ENCODE assay signal across 8 mouse cellular contexts in the genomic region with DNA sequence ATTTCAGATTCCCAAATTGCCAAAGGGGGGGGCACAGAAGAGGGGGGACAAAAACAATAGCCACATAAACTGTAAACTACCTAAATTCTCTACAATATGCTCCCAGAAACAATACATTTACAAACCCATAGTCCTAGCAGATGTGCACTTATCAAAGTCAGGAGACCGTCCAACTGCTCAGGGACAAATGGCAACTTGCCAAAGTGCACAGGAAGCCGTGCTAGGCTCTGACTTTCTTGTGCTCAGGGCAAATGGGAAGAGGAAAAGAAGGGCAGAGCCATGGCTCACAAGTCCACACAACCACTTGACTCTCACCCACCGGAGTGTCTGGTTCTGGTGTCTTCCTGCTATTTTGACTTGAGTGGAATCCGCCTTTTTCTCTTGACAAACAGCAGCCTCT. TPM values are rescaled to one million over a fixed set of nuclear protein-coding genes. Genes with fewer than 3 reads are reported as not detected.
A peak's percentile ranks its signal among the peaks of the same experiment; 100 is the strongest.
DNase-seq lines count a peak whose midpoint lies in the region; ATAC-seq lines count a peak whose summit lies in the region.

No protein-coding gene starts in this region.

- H3K4me1 ChIP-seq in forebrain, embryonic 15.5 days, result peaks cover 14% of the 10 kb centered on the region
- no peaks in the 10 kb centered on the region; the same call in 1 of the 2 replicates for H3K4me1 ChIP-seq in forebrain, embryonic 10.5 days
- peaks cover 88% of the 10 kb centered on the region for H3K4me1 ChIP-seq in heart, embryonic 12.5 days (replicated peaks)
- peaks cover 38% of the 10 kb centered on the region for H3K4me1 ChIP-seq in neural tube, embryonic 13.5 days (replicated peaks)

- no peak for ATAC-seq in forebrain, embryonic 15.5 days (replicated peaks)
- ATAC-seq in heart, embryonic 12.5 days (ENCODE audit: insufficient number of reproducible peaks, low FRiP score), result 0 out of 2 replicates have a peak, but pooled peaks have one; percentile 23
- peak; percentile 66; the same call in 1 of the 2 replicates for ATAC-seq in neural tube, embryonic 13.5 days (ENCODE audit: low read depth)

- no peak for DNase-seq in forebrain, embryonic 10.5 days (ENCODE audit: extremely low spot score, low spot score)
- peak; percentile 46 for DNase-seq in adrenal gland, adult 8-10 months
- DNase-seq in kidney, postnatal 14 days, result peak; percentile 84
- no peak for DNase-seq in layer of hippocampus, adult 9-11 months
- no peak for DNase-seq in right cerebral cortex, postnatal 25 days

- H3K27ac ChIP-seq in forebrain, embryonic 15.5 days (replicated peaks), result peak overlapping the region; percentile 49
- H3K27ac ChIP-seq in forebrain, embryonic 10.5 days, result no peak overlapping the region
- H3K27ac ChIP-seq in heart, embryonic 12.5 days (ENCODE audit: poor library complexity, severe bottlenecking), result peak overlapping the region; percentile 96
- peak overlapping the region; percentile 83 for H3K27ac ChIP-seq in neural tube, embryonic 13.5 days (replicated peaks)

- no peaks in the 10 kb centered on the region for H3K9me3 ChIP-seq in forebrain, embryonic 15.5 days
- no peaks in the 10 kb centered on the region for H3K9me3 ChIP-seq in forebrain, embryonic 10.5 days
- no peaks in the 10 kb centered on the region for H3K9me3 ChIP-seq in heart, embryonic 12.5 days (replicated peaks)
- H3K9me3 ChIP-seq in neural tube, embryonic 13.5 days, result no peaks in the 10 kb centered on the region

- no peaks in the 10 kb centered on the region for H3K27me3 ChIP-seq in forebrain, embryonic 15.5 days
- H3K27me3 ChIP-seq in forebrain, embryonic 10.5 days (ENCODE audit: poor library complexity, severe bottlenecking), result no peaks in the 10 kb centered on the region
- no peaks in the 10 kb centered on the region for H3K27me3 ChIP-seq in heart, embryonic 12.5 days (replicated peaks)
- no peaks in the 10 kb centered on the region for H3K27me3 ChIP-seq in neural tube, embryonic 13.5 days

- no peak overlapping the region for H3K4me2 ChIP-seq in forebrain, embryonic 15.5 days (replicated peaks)
- no peak overlapping the region for H3K4me2 ChIP-seq in heart, embryonic 12.5 days
- no peak overlapping the region for H3K4me2 ChIP-seq in neural tube, embryonic 13.5 days

- no peak overlapping the region for H3K9ac ChIP-seq in forebrain, embryonic 15.5 days (replicated peaks)
- H3K9ac ChIP-seq in heart, embryonic 12.5 days, result no peak overlapping the region
- H3K9ac ChIP-seq in neural tube, embryonic 13.5 days, result no peak overlapping the region

- H3K4me3 ChIP-seq in forebrain, embryonic 15.5 days, result no peak overlapping the region
- H3K4me3 ChIP-seq in forebrain, embryonic 10.5 days, result no peak overlapping the region
- H3K4me3 ChIP-seq in heart, embryonic 12.5 days, result no peak overlapping the region
- no peak overlapping the region for H3K4me3 ChIP-seq in neural tube, embryonic 13.5 days

- peaks cover 24% of the 10 kb centered on the region; the same call in 1 of the 2 replicates for H3K36me3 ChIP-seq in forebrain, embryonic 15.5 days
- H3K36me3 ChIP-seq in forebrain, embryonic 10.5 days (replicated peaks), result peaks cover 85% of the 10 kb centered on the region
- H3K36me3 ChIP-seq in heart, embryonic 12.5 days, result peaks cover 81% of the 10 kb centered on the region
- H3K36me3 ChIP-seq in neural tube, embryonic 13.5 days, result peaks cover 45% of the 10 kb centered on the region

- 53% methylated on average over 4 of the region's 4 CpGs for WGBS in forebrain, embryonic 15.5 days
- WGBS in forebrain, embryonic 10.5 days, result 84% methylated on average over 4 of the region's 4 CpGs
- WGBS in heart, embryonic 12.5 days, result 22% methylated on average over 4 of the region's 4 CpGs
- 32% methylated on average over 4 of the region's 4 CpGs for WGBS in neural tube, embryonic 13.5 days

RNA-seq across cellular contexts. Expression of a gene that starts 43.6 kb away (rescaled TPM):
- 10.8 and 11.0 TPM in 2 replicates for polyA plus RNA-seq in forebrain, embryonic 15.5 days (2015; fragmentation: Nextera tagmentation; extraction: Ambion mirVana)
- 20.0 and 20.5 TPM in 2 replicates for polyA plus RNA-seq in forebrain, embryonic 10.5 days (2016; fragmentation: Nextera tagmentation; extraction: Ambion mirVana)
- 10 to 100 TPM; 75.7 to 93.3 (median 83.9) TPM for total RNA-seq in adrenal gland, adult 8-10 months (2022)
- 293 and 312 TPM in 2 replicates for polyA plus RNA-seq in heart, embryonic 12.5 days (2016; fragmentation: Nextera tagmentation; extraction: Ambion mirVana)
- 11.5 and 13.4 TPM in 2 replicates for polyA plus RNA-seq in neural tube, embryonic 13.5 days (2015; fragmentation: Nextera tagmentation; extraction: Ambion mirVana)

RNA-seq across cellular contexts. Expression of a gene that starts 50.2 kb away (rescaled TPM):
- polyA plus RNA-seq in forebrain, embryonic 15.5 days (2015; fragmentation: Nextera tagmentation; extraction: Ambion mirVana), result not detected in 2 replicates
- not detected in 2 replicates for polyA plus RNA-seq in forebrain, embryonic 10.5 days (2016; fragmentation: Nextera tagmentation; extraction: Ambion mirVana)
- under 1 TPM in 3 of 4 experiments, not detected in 1; 0.23 to 0.37 (median 0.30) TPM for total RNA-seq in adrenal gland, adult 8-10 months (2022)
- polyA plus RNA-seq in heart, embryonic 12.5 days (2016; fragmentation: Nextera tagmentation; extraction: Ambion mirVana), result 4.0 and 4.7 TPM in 2 replicates
- not detected in 2 replicates for polyA plus RNA-seq in neural tube, embryonic 13.5 days (2015; fragmentation: Nextera tagmentation; extraction: Ambion mirVana)

Comparison
In these comparisons a context has a peak if more than half of its experiments do, and no peak if none do; other contexts are left out.
1. DNase-seq: peak in adrenal gland, adult 8-10 months (single experiment) and kidney, postnatal 14 days (single experiment); none in forebrain, embryonic 10.5 days (single experiment), layer of hippocampus, adult 9-11 months (single experiment) and right cerebral cortex, postnatal 25 days (single experiment).
2. RNA of a gene that starts 43.6 kb away (polyA plus RNA-seq): 293 to 312 TPM in heart, embryonic 12.5 days; 20.0 to 20.5 TPM in forebrain, embryonic 10.5 days, 11.5 to 13.4 TPM in neural tube, embryonic 13.5 days and 10.8 to 11.0 TPM in forebrain, embryonic 15.5 days; every median in the first group is over 10 times any median in the second.